Mouse (Mus musculus) stomach, postnatal 0 days (tissue): ENCODE results near the gene Slc35a1.

ENCODE experiments used
- CTCF ChIP-seq: IDR thresholded peaks from 2 replicates; pipeline ENCODE4 v1.5.1; 2016; ENCODE audit warnings: antibody characterized with exemption, low read depth, mild to moderate bottlenecking, moderate library complexity
- EP300 ChIP-seq: optimal IDR thresholded peaks from 2 replicates; pipeline ENCODE3; 2016; ENCODE audit warnings: antibody characterized with exemption

- TF ChIP-seq CTCF: no peak
- TF ChIP-seq EP300: no peak
Measured at GRCm38 (mm10) chr4:34707248-34707647, 20.0 kb upstream of the Slc35a1 start.
